Mouse (Mus musculus) CD4-positive, CD25-positive, alpha-beta regulatory T cell, adult 4 months (primary cell): ENCODE measurements at regions not wholly inside any gene's neighbourhood (a gene's known extent, or its start where the extent isn't known, plus 50 kb on each side); places are given as distances from the start of the nearest gene placed in this dataset.

Experiments
- ATAC-seq: one replicate; pipeline ENCODE4 v1.8.0; 2017

DNA sequence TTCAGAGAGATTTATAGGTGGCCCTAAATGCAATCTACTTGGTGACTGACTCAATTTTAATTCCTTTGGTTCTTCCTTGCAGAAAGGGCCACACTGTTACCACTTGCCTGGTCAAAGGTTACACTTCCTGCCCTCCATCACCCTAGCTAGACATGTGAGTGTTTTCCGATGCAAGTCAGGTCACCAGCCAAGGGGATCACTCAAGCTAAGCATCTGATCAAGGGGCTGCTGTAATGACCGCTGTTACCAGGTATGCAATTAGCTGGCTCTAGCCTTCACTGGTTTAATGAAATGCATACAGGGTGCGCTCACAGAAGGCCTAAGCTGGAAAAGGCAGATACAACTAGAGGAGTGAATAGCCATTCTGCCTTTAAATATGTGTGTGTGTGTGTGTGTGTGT is 105.1 kb downstream of the Mtx2 start:
- ATAC-seq = no peak

DNA sequence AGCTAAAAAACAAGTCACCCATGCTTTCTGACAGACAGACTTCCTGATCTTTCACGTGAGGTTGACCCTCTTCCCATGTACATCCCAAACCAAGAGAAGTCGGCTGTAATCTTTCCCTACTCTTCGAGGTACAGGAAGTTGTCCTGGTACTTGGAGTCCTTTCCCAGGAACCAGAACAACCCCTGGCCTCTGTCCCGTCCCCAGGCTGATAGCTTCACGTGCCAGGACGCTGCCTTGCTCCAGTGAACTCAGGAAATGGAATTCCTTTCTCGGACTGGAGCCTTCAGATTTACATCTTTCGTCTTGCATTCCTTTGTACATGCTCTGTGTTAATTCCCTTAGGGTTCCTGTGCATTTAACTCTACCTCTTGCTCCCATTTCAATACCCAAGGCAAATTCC is 107.6 kb downstream of the Mtx2 start:
- ATAC-seq = no peak

DNA sequence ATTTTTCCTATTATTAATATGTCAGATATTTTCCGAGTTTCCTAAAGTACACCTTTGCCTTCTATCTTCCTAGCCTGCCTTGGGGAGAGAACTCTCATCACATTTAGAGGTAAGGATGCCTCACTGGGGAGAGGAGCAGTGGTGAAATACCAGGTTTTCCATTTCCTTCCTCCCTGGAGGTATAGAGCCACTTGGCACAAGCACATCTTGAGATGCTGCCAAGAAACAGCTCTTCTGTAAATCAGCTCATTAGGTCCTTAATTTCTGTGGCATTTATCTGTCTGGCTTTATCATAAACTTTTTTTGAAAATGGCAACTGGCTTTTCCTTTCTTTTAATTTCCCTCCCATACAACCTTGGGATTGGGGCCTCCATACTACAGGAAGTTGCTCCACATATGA is 108.2 kb downstream of the Mtx2 start:
- ATAC-seq = no peak

DNA sequence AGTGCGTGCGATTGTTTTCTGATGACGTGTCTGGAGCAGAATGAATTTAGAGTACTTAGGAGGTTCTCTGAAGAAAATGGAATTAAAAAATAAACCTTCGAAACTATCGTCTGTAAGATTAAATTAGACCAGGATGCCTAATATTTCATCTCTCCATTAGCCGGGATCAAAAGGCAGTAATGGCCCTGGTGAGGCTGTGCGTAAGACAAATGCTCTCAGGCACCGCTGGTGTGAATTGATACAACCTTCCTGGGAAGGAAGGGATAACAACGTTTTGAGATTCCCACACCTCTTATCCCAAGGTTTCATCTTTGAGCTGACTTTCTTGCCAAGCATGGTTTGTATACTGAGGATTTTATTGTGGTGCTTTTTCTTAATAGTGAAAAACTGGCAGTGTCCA is 113.1 kb downstream of the Mtx2 start:
- no peak for ATAC-seq

DNA sequence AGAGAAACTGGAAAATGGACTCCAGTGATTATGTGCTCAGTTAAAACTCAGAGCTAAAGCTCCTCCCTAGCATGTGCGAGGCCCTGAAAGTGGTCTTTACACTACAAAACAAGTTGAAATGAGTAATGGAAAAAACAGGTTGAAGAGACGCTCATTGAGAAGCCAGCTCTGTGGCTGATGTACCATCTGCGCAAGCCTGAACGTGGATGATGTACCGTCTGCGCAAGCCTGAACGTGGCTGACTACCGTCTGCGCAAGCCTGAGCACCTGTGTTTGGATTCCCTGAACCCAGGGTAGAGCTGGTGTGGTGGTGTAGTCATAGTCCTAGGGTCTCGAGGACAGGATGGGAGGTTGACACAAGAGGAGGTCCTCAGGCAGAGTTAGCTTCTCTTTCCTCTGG is 116.4 kb downstream of the Mtx2 start:
- no peak for ATAC-seq

DNA sequence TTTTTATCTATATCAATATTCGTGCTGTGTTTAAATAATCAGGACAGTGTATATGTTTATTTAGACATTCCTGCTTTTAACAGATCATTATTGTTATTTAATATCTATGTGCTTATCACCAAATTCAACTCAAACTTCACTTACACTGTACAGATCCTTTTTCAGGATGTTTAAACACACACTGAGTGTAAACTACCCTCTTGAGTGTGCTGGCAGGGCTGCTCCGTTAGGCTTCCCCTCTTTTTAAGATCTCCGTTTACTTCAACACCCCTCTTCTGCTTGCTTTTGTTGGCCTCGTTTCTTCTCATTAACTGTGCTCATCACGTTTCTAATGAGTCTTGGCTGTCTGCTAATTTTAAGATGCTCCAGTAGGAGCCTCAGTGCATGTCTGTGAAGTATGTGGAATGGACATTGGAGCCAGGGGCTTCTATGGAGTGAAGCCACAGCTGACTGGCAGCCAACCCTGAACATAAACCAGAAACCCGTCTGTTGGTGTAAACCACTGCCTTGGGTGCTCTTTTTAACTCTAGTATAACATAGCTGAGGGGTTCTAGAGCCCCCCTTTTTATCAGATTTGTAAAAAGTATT is 117.1 kb downstream of the Mtx2 start:
- no peak for ATAC-seq

DNA sequence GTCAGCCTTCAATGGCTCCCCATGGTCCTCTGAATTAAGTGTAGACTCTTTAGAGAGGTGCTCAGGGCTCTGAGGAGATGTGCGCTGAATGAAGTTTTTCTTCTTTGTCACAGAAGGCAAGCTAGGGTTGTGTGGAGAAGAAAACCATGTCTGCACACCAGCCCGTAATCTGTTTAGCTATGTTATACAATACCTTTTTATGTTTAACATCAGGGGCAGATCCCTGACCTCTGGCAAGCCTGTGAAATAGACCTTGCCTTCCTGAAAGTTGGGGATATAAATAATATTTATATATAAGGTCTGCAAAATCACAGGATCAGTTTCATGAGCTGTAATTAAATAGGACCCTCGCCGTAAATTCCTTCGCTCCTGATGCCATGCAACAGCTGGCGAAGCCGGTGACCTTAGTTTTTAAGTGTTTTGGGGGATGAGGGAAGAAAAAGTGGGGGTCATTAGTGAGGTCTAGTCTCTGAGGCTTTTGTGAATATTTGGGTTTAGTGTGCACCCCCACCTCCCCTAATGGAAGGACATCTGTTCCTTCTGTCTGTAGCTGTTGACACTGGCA is 119.7 kb downstream of the Mtx2 start:
- ATAC-seq = no peak

DNA sequence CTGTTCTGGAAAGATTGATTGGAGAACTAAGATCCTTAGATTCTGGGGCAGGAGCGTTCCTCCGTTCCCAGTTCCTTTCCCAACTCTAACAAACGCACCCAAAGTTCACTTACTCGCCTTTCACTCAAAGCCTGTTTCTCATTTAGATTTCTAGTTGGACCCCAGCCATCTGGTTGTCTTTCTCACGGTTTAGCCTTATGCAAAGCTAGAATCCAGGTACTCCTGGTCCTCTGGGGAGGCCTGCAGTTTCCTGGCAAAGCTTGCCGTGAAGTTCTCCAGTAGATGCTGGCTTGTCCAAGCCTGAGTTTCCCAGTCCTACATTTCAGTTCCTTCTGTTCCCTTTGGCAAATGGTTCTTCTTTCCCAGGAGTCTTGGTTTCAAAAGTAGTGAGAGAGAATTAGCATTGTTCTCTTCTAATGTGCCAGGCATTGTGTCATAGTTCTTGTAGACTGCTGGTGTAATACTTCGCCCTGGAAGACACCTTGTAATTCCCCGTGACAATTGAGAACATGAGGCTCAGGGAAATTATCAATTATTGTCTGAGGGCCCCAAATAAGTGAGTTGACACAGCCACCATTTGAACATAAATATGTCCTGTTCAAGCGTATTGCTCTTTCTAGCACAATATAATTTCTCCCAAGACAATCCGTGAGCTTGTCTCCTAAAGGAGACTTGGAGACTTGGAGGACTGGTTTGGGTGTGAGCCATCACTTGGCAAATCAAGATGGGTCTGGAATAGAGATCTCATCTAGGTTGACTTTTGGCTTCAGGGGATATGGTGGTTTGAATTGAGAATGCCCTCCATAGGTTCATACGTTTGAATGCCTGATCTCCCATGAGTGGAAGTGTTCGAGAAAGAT is 126.0 kb downstream of the Mtx2 start:
- ATAC-seq = no peak

DNA sequence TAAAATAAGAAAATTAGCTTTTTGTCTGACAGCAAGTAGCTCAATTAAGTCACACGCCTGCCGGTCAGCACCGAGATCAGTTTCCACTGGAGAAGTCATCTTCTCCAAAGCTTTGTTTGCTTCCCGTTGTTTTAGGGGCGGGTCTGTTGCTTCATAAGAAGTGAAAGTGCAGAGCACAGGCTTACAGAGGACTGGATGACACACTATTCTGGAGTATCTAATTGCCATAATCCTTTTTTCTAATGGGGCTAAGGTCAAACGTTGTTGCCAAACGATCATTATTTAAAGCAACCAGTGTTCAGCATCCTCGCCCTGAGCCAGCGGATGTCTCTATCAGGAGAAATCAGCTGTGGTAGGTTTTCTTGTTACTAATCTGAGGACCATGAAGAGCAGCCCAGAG is 128.5 kb downstream of the Mtx2 start:
- ATAC-seq = no peak

DNA sequence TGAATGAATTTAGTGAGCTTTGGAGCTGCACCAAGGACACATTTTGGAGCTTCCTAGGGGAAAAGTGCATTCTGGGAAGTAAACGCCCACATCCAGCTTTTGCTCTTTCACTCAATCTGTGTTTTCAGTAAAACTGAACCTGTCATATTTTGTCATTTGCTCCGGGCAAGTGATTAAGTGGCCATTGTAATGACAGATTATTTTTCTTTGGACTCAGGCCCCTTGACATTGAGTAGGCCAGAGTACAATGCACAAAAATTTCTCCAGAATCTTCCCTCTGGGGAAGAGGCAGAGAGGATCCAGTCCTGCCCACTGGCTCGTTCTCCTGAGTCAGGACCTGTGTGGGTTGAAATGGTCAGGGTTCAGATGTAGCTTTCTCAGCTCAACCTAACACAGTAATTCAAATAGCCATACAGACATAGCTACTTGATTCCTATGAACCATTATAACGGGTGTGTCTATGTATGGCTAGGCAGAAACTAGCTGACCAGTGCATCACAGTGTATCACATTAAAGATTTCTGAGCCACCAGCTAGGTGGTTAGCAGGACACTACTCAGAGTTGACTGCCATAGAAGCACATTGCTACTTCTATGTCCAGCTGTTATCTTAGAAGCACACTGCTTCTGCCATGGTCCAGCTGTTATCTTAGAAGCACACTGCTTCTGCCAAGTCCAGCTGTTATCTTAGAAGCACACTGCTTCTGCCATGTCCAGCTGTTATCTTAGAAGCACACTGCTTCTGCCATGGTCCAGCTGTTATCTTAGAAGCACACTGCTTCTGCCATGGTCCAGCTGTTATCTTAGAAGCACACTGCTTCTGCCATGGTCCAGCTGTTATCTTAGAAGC is 129.9 kb downstream of the Mtx2 start:
- no peak for ATAC-seq

DNA sequence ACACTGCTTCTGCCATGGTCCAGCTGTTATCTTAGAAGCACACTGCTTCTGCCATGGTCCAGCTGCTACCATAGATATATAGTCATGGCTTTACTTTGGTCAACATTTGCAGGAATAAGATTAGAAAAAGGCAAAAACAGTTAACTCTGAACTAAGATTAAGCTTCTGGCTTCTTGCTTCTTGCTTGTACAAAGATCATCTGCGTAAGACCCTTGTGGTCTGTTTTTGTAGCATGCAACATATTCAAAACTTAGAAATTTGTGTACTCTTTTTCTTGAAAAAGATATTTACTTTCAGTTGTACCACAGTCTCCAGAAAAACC is 130.5 kb downstream of the Mtx2 start:
- ATAC-seq = no peak

DNA sequence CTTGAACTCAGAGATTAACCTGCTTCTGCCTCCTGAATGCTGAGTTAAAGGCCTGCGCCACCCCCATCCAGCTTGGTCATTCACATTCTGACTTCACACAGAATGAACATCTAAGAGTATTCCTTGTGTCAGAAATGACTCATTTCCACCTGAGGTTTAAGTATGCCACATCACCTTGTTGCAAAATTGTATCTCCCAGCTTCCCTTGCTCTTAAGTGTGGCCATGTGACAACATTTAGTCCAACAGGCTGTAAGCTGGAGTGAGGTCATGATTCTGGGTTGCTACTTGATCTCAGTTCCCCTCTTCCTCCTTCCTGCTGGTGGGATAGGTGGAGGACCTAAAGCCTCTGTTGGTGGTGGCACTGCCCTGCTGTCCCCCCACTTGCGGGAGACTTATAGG is 131.0 kb downstream of the Mtx2 start:
- no peak for ATAC-seq

DNA sequence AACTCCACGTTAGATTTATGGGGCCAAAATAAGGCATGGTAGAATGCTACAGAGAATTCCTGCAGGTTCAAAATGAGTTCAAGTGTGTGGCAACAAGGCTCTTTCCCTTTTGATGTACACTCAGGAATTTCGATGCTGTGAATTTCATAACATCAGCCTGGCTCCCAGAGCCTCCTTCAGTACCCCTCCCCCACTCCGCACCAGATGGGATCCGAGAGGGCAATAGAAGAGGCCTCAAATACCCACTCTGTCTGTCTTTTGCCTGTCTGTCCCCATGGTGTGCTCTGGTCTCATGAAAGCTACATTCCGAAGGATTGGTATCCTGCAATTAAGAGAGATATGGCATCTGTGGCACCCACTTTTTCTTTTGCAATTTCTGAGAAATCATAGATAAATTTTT is 134.3 kb downstream of the Mtx2 start:
- ATAC-seq = no peak

DNA sequence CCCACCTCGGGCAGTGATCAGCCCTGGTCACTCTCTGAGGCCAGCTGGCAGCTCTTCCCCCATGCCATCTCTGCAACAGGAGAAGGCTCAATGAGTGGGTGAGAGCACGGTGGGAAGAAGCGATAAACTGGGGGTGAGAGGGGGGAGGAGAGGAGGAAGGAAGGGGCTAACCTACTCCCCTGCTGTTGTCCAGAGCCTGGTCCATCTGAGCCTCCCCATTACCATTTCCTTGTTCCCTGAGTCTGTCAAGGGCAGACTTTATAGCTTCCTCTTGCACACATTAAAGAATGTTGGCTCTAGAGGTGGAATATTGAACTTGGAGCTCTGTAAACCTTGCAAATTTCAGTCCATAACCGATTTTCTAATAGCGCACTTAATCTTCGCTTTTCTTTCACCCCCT is 136.8 kb downstream of the Mtx2 start:
- no peak for ATAC-seq

DNA sequence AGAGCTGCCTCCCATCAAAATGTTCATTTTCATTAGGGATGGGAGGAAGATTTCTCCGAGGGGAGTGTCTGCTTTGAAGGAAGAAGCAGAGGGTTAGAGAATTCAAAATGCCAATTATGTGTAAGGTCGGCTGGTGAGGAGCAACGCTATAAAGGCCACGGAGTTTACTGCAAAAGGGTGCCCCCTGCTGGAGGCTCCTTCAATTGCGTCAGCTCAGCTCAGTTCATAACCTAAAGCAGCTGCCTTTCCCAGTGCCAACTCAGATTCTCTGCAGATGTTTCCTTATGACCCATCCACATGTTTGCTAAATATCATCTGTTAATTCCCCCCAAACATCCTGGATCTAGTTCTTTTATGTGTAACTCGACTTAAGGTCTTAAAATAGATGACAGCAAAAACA is 138.8 kb downstream of the Mtx2 start:
- peak; percentile 64 for ATAC-seq

DNA sequence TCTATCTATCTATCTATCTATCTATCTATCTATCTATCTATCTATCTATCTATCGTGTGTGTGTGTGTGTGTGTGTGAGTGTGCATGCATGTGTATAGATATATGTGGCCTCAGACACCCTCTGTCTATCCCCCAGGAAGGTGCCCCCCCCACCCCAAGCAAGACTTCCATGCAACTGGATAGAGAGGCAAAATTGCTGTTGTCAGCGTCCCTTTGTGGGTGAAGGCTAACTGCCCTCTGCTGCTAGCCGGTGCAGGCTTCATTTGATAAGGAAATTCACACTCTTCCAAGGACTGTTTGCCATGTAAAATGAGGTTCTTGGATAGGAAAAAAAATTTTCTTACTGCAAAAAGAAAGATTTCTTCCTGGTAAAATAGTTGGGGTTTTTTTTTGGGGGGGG is 139.4 kb downstream of the Mtx2 start:
- no peak for ATAC-seq

DNA sequence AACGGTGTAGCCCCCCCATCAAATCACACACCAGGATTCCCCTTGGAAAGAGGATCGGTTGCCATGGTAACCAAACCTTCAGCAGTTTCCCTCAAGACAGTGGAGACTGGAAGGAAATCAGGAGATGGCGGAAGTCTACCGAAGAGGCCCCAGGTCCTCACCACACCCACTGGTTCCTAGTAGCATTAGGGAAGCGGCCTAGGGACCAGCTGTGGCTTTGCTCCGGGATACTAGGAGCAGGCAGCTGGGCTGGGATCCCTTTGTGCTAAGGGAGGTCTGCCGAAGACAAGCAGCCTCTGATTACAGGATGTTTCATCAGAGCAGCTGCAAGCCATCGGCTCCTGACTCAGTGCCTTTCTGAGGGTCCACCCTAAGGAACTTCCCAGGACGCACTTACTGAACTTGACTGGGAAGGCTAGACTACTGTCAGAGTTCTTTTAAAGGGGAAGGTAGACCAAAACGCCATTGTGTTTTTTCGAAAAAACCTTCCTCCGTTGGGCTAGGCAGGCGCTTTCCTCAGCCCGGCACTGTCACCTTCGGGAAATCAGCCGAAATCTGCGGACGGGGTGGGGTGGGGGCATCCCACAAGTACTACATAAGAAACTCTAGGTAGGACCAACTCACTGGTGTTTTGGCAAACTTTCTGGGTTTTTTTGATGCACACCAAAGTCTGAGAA is 139.9 kb downstream of the Mtx2 start:
- ATAC-seq = no peak

DNA sequence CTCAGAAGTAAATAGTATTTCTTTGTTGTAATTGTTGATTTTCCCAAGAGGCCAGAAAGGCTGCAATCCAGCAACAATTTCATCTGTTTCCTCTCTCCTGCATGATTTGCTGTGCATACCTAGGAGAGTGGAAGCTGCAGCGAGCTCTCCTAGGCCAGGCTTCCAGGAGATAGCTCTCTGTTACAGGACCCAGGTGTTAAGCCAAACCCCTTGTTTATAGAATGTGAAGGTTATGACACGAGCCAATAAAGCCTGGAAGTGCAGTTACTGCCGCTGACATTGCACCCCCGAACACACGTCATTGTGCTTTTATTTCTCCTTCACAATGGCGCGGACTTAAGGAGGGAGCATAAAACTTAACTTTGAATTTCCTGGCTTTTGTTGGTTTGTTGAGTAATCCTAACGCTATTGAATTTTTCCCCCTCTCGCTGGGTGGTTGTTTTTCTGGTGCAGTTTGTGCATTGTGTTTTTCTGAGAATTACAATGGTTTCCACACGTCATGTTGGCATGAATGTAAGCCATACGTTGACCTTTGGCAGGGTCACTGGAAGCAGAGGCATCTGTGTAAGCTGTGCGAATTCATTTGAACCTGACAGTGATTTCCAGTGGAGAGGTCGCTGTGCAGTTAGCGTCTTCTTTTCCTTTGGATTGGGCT is 145.1 kb downstream of the Mtx2 start:
- no peak for ATAC-seq

DNA sequence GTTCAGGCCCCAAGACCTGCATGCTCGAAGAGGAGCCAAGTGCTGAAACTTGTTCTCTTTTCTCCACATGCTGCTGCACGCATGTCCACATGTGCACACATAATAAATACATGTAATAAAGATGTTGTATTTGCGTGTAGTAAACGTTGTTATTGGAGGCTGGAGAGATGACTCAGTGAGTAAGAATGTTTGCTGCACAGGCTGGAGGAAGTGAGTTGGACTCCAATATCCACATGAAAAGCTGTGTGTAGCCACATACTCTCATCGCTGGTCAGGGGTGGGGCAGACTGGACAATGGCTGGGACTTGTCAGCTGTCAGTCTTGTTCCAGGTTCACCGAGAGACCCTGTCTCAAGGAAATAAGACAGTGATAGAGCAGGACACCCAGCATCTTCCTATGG is 147.8 kb downstream of the Mtx2 start:
- ATAC-seq = no peak

DNA sequence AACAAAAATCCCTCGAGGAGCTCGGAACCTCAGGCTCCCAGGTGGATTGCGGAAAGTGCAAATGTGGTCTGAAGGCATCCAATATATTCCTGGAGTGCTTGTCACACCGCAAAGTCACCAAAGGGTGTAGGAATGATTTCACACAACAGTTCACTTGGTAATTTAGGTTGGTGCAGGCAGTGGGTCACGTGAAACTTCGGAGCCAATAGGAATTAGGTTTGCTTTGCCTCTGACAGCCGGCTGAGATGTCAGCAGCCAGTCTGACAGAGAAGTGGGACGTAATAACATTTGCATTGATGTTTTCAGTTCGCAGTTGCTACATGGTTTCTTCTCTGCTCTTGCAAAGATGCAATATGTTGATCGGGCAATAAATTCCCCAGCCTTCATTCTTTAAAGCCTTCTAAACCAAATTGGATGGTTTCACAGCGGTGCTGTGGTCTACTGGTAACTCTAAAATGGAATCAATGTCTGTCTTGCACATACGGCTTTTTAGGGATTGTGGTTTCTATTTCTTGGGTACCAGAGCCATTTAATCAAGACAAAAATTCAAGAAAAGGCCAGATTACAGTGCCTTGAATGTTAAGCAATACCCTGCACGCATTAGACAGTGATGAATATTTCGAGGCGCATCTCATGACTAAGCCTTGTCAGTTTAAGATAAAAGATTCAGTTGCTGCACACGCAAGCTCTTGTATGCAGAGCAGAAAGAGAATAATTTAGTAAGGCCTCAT is 149.2 kb downstream of the Mtx2 start:
- ATAC-seq = no peak

DNA sequence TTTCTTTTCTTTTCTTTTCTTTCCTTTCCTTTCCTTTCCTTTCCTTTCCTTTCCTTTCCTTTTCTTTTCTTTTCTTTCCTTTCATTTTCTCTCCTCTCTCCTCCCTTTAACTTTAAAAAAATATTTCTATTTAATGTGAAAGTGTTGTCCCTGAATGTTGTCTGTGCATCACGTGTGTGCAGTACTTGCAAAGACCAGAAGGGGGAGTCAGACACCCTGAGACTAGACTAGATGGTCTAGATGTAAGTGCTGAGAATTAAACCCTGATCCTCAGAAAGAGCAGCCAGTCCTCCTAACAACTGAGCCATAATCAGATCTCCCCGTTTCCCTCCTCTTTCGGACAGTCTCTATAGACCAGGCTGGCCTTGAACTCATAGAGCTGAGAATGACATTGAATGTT is 151.7 kb downstream of the Mtx2 start:
- ATAC-seq = no peak

DNA sequence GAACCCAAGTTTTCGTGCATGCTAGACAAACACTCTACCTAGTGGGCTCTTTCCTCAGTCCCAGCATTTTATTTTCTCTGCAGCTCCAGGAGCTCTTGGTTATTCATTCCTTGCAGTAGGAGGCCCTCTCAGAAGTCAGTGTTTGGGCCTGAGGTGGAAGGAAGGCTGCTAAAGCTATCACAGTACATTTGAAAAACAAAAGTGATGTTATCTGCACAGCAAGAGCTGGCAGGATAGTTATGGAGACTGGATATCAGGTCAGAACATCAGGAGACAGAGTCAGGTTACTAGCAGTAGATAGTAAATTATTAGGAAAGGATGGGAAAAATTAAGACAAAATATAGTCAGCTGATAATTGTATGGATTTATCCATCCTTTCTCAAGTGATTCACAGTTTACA is 152.2 kb downstream of the Mtx2 start:
- ATAC-seq = no peak
